Mouse (Mus musculus): ENCODE measurements around the gene F5. TPM values are rescaled to one million over a fixed set of nuclear protein-coding genes. Genes with fewer than 3 reads are reported as not detected.
"Not testable (repeated sequence)": the region's sequence is repeated elsewhere in the genome, so short reads cannot be mapped to it uniquely, and the experiment has no call there.

Gene F5
- polyA plus RNA-seq, 1 experiment from 2014 or later, result 19.1 TPM

GRCm38 (mm10) chr1:164210899-164211298, 59.3 kb downstream of the F5 start:
- Histone ChIP-seq H3K4me1 (ENCODE audit: control insufficient read depth, low read depth, low read length) (no peaks in the 10 kb centered on the region; the same call in 1 of the 2 replicates), H3K9ac (ENCODE audit: low read depth, low read length) (no peak overlapping the region), H3K36me3 (ENCODE audit: control insufficient read depth, insufficient read depth) (no peaks in the 10 kb centered on the region; the same call in 1 of the 2 replicates), H3K27ac (ENCODE audit: low read length) (no peak overlapping the region), H3K9me3 (replicated peaks; ENCODE audit: control insufficient read depth, low read length) (no peaks in the 10 kb centered on the region), H3K4me2 (ENCODE audit: low read depth, low read length) (no peak overlapping the region), H3K27me3 (ENCODE audit: control insufficient read depth, insufficient read depth, low read depth, low read length) (no peaks in the 10 kb centered on the region), H3K4me3 (ENCODE audit: low read depth, low read length) (no peak overlapping the region)
- no peak for ATAC-seq (ENCODE audit: low read depth)
- WGBS (ENCODE audit: insufficient replicate concordance), result 61% methylated on average over 4 of the region's 4 CpGs

GRCm38 (mm10) chr1:164212686-164213085, 61.0 kb downstream of the F5 start:
- H3K9ac ChIP-seq (ENCODE audit: low read depth, low read length), result no peak overlapping the region
- no peaks in the 10 kb centered on the region; the same call in 1 of the 2 replicates for H3K36me3 ChIP-seq (ENCODE audit: control insufficient read depth, insufficient read depth)
- H3K4me1 ChIP-seq (ENCODE audit: control insufficient read depth, low read depth, low read length), result no peaks in the 10 kb centered on the region; the same call in 1 of the 2 replicates
- 54% methylated on average over 8 of the region's 8 CpGs for WGBS (ENCODE audit: insufficient replicate concordance)
- no peaks in the 10 kb centered on the region for H3K27me3 ChIP-seq (ENCODE audit: control insufficient read depth, insufficient read depth, low read depth, low read length)
- H3K9me3 ChIP-seq (replicated peaks; ENCODE audit: control insufficient read depth, low read length), result no peaks in the 10 kb centered on the region
- H3K4me2 ChIP-seq (ENCODE audit: low read depth, low read length), result no peak overlapping the region
- no peak overlapping the region for H3K27ac ChIP-seq (ENCODE audit: low read length)
- H3K4me3 ChIP-seq (ENCODE audit: low read depth, low read length), result no peak overlapping the region
- ATAC-seq (ENCODE audit: low read depth), result no peak

- no peak for ATAC-seq (ENCODE audit: low read depth)
- H3K9me3 ChIP-seq (replicated peaks; ENCODE audit: control insufficient read depth, low read length), result no peaks in the 10 kb centered on the region
- H3K36me3 ChIP-seq (ENCODE audit: control insufficient read depth, insufficient read depth), result no peaks in the 10 kb centered on the region; the same call in 1 of the 2 replicates
- H3K9ac ChIP-seq (ENCODE audit: low read depth, low read length), result no peak overlapping the region
- H3K27me3 ChIP-seq (ENCODE audit: control insufficient read depth, insufficient read depth, low read depth, low read length), result no peaks in the 10 kb centered on the region
- no peak overlapping the region for H3K4me3 ChIP-seq (ENCODE audit: low read depth, low read length)
- no peaks in the 10 kb centered on the region for H3K4me1 ChIP-seq (ENCODE audit: control insufficient read depth, low read depth, low read length)
- WGBS (ENCODE audit: insufficient replicate concordance), result 65% methylated on average over 8 of the region's 8 CpGs
- no peak overlapping the region for H3K4me2 ChIP-seq (ENCODE audit: low read depth, low read length)
- H3K27ac ChIP-seq (ENCODE audit: low read length), result no peak overlapping the region
These were observed 62.6 kb downstream of the F5 start for GRCm38 (mm10) chr1:164214190-164214589.

- no peaks in the 10 kb centered on the region; the same call in none of the 2 replicates for H3K36me3 ChIP-seq (ENCODE audit: control insufficient read depth, insufficient read depth)
- no peak overlapping the region for H3K4me3 ChIP-seq (ENCODE audit: low read depth, low read length)
- no peaks in the 10 kb centered on the region for H3K4me1 ChIP-seq (ENCODE audit: control insufficient read depth, low read depth, low read length)
- no peaks in the 10 kb centered on the region for H3K27me3 ChIP-seq (ENCODE audit: control insufficient read depth, insufficient read depth, low read depth, low read length)
- no peak overlapping the region for H3K9ac ChIP-seq (ENCODE audit: low read depth, low read length)
- H3K4me2 ChIP-seq (ENCODE audit: low read depth, low read length), result no peak overlapping the region
- no peak overlapping the region for H3K27ac ChIP-seq (ENCODE audit: low read length)
- 43% methylated on average over 3 of the region's 3 CpGs for WGBS (ENCODE audit: insufficient replicate concordance)
- H3K9me3 ChIP-seq (replicated peaks; ENCODE audit: control insufficient read depth, low read length), result no peaks in the 10 kb centered on the region
- ATAC-seq (ENCODE audit: low read depth), result no peak
These were observed 63.5 kb downstream of the F5 start for GRCm38 (mm10) chr1:164215097-164215496.

GRCm38 (mm10) chr1:164215540-164215939, 63.9 kb downstream of the F5 start:
- Histone ChIP-seq H3K4me2 (ENCODE audit: low read depth, low read length) (no peak overlapping the region), H3K9ac (ENCODE audit: low read depth, low read length) (no peak overlapping the region), H3K9me3 (replicated peaks; ENCODE audit: control insufficient read depth, low read length) (no peaks in the 10 kb centered on the region), H3K27ac (ENCODE audit: low read length) (no peak overlapping the region), H3K27me3 (ENCODE audit: control insufficient read depth, insufficient read depth, low read depth, low read length) (no peaks in the 10 kb centered on the region), H3K4me3 (ENCODE audit: low read depth, low read length) (no peak overlapping the region), H3K36me3 (ENCODE audit: control insufficient read depth, insufficient read depth) (no peaks in the 10 kb centered on the region; the same call in none of the 2 replicates), H3K4me1 (ENCODE audit: control insufficient read depth, low read depth, low read length) (no peaks in the 10 kb centered on the region)
- ATAC-seq (ENCODE audit: low read depth), result no peak
- WGBS (ENCODE audit: insufficient replicate concordance), result 60% methylated on average over 6 of the region's 6 CpGs

- Histone ChIP-seq H3K4me1 (ENCODE audit: control insufficient read depth, low read depth, low read length) (no peaks in the 10 kb centered on the region), H3K4me3 (ENCODE audit: low read depth, low read length) (no peak overlapping the region; the same call in 1 of the 2 replicates), H3K4me2 (ENCODE audit: low read depth, low read length) (peak overlapping the region; percentile 15; the same call in 1 of the 2 replicates), H3K27me3 (ENCODE audit: control insufficient read depth, insufficient read depth, low read depth, low read length) (no peaks in the 10 kb centered on the region), H3K9me3 (replicated peaks; ENCODE audit: control insufficient read depth, low read length) (no peaks in the 10 kb centered on the region), H3K9ac (ENCODE audit: low read depth, low read length) (no peak overlapping the region), H3K27ac (ENCODE audit: low read length) (no peak overlapping the region), H3K36me3 (ENCODE audit: control insufficient read depth, insufficient read depth) (no peaks in the 10 kb centered on the region; the same call in 1 of the 2 replicates)
- no peak for ATAC-seq (ENCODE audit: low read depth)
- WGBS (ENCODE audit: insufficient replicate concordance), result 23% methylated on average over 15 of the region's 15 CpGs
These were observed 66.4 kb downstream of the F5 start for GRCm38 (mm10) chr1:164217791-164218685.

- no peaks in the 10 kb centered on the region for H3K27me3 ChIP-seq (ENCODE audit: control insufficient read depth, insufficient read depth, low read depth, low read length)
- 69% methylated on average over 4 of the region's 4 CpGs for WGBS (ENCODE audit: insufficient replicate concordance)
- H3K9me3 ChIP-seq (replicated peaks; ENCODE audit: control insufficient read depth, low read length), result no peaks in the 10 kb centered on the region
- no peak overlapping the region for H3K9ac ChIP-seq (ENCODE audit: low read depth, low read length)
- H3K4me3 ChIP-seq (ENCODE audit: low read depth, low read length), result no peak overlapping the region
- no peaks in the 10 kb centered on the region; the same call in 1 of the 2 replicates for H3K36me3 ChIP-seq (ENCODE audit: control insufficient read depth, insufficient read depth)
- ATAC-seq (ENCODE audit: low read depth), result no peak
- H3K4me2 ChIP-seq (ENCODE audit: low read depth, low read length), result no peak overlapping the region
- H3K4me1 ChIP-seq (ENCODE audit: control insufficient read depth, low read depth, low read length), result no peaks in the 10 kb centered on the region
- H3K27ac ChIP-seq (ENCODE audit: low read length), result no peak overlapping the region
These were observed 68.6 kb downstream of the F5 start for GRCm38 (mm10) chr1:164220261-164220660.

- Histone ChIP-seq H3K4me1 (ENCODE audit: control insufficient read depth, low read depth, low read length) (no peaks in the 10 kb centered on the region), H3K4me3 (ENCODE audit: low read depth, low read length) (no peak overlapping the region), H3K27me3 (ENCODE audit: control insufficient read depth, insufficient read depth, low read depth, low read length) (no peaks in the 10 kb centered on the region), H3K9ac (ENCODE audit: low read depth, low read length) (no peak overlapping the region), H3K27ac (ENCODE audit: low read length) (no peak overlapping the region), H3K36me3 (ENCODE audit: control insufficient read depth, insufficient read depth) (no peaks in the 10 kb centered on the region; the same call in 1 of the 2 replicates), H3K9me3 (replicated peaks; ENCODE audit: control insufficient read depth, low read length) (no peaks in the 10 kb centered on the region), H3K4me2 (ENCODE audit: low read depth, low read length) (no peak overlapping the region)
- ATAC-seq (ENCODE audit: low read depth), result no peak
These were observed 71.5 kb downstream of the F5 start for GRCm38 (mm10) chr1:164223089-164223488.

GRCm38 (mm10) chr1:164231937-164232570, 80.4 kb downstream of the F5 start:
- not testable (repeated sequence) for H3K4me3 ChIP-seq (ENCODE audit: low read depth, low read length); H3K9ac ChIP-seq (ENCODE audit: low read depth, low read length); H3K4me1 ChIP-seq (ENCODE audit: control insufficient read depth, low read depth, low read length); H3K36me3 ChIP-seq (ENCODE audit: control insufficient read depth, insufficient read depth); ATAC-seq (ENCODE audit: low read depth); H3K4me2 ChIP-seq (ENCODE audit: low read depth, low read length); H3K27me3 ChIP-seq (ENCODE audit: control insufficient read depth, insufficient read depth, low read depth, low read length); H3K9me3 ChIP-seq (replicated peaks; ENCODE audit: control insufficient read depth, low read length); H3K27ac ChIP-seq (ENCODE audit: low read length)
- WGBS (ENCODE audit: insufficient replicate concordance), result 81% methylated on average over 2 of the region's 4 CpGs
